In the genomic region with DNA sequence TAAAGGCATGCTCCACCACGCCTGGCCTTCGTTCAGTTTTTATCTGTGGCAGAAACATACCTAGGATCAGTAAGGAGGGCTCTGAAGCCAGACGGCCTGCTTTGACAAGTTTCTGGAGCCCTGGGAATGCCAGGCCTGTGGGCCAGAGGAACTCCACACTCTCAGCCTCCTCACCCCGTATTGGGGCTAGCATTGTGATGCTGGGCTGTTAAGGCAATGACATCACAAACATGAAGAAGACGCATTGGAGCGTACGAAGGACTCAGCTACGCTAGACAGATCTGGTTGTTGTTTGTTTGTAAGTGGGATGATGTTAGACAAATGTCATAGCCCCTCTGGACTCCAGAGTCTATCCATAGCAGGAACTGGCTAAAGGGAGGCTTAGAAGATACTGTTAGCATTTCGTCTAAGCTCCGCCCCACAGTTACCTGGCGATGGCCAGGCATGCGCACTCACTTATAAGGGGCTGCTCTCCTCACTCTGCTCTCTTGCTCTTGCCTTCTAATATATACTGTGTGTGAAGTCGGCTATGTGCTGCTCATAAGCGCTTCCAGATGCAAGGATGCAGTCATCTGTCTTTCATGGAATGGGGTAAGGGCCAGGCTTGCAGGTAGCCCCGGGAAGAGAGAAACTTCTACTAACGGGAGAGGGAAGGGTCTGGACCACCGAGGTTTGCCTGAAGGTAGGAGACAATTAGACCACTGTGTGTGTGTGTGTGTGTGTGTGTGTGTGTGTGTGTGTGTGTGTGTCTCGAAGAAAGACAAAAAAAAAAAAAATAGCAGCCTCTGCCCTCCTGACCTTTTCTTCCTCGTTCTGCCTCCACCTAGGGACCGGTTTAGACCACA, we compare ENCODE assay signal across 17 mouse cellular contexts. TPM values are rescaled to one million over a fixed set of nuclear protein-coding genes. Genes with fewer than 3 reads are reported as not detected.
A peak's percentile ranks its signal among the peaks of the same experiment; 100 is the strongest.
DNase-seq lines count a peak whose midpoint lies in the region; ATAC-seq and TF ChIP-seq lines count a peak whose summit lies in the region.
"Had no signal": no experiment of that assay in that cellular context is flagged by ENCODE, and none has a peak within 500 bp of the region (broad histone marks: within the 10 kb centered on the region; RNA-seq: fewer than 3 reads in every experiment).

No protein-coding gene starts in this region.

- no peak overlapping the region for H3K4me3 ChIP-seq in intestine, embryonic 15.5 days (replicated peaks)
- no peak overlapping the region for H3K4me3 ChIP-seq in intestine, postnatal 0 days (ENCODE audit: low read depth, low read length)
- peak overlapping the region; percentile 37 for H3K4me3 ChIP-seq in E14TG2a.4 (replicated peaks; ENCODE audit: low read length)
- no peak overlapping the region for H3K4me3 ChIP-seq in intestine, embryonic 16.5 days (ENCODE audit: low read length)
- H3K4me3 ChIP-seq: embryonic facial prominence, embryonic 15.5 days; heart, embryonic 10.5 days; liver, embryonic 15.5 days had no signal

- H3K9me3 ChIP-seq in intestine, embryonic 15.5 days, result no peaks in the 10 kb centered on the region
- no peaks in the 10 kb centered on the region for H3K9me3 ChIP-seq in intestine, postnatal 0 days (ENCODE audit: control insufficient read depth)
- no peaks in the 10 kb centered on the region for H3K9me3 ChIP-seq in E14TG2a.4 (ENCODE audit: low read length)
- no peaks in the 10 kb centered on the region for H3K9me3 ChIP-seq in intestine, embryonic 16.5 days (ENCODE audit: control insufficient read depth, low read length)
- H3K9me3 ChIP-seq: embryonic facial prominence, embryonic 15.5 days; heart, embryonic 10.5 days; liver, embryonic 15.5 days had no signal

- H3K36me3 ChIP-seq in intestine, embryonic 15.5 days, result no peaks in the 10 kb centered on the region
- no peaks in the 10 kb centered on the region for H3K36me3 ChIP-seq in intestine, postnatal 0 days (ENCODE audit: control insufficient read depth, insufficient read depth)
- no peaks in the 10 kb centered on the region for H3K36me3 ChIP-seq in E14TG2a.4 (ENCODE audit: insufficient read depth, low read length)
- no peaks in the 10 kb centered on the region for H3K36me3 ChIP-seq in intestine, embryonic 16.5 days (ENCODE audit: control insufficient read depth, insufficient read depth, low read length)
- H3K36me3 ChIP-seq: embryonic facial prominence, embryonic 15.5 days; heart, embryonic 10.5 days; liver, embryonic 15.5 days had no signal

- no peak overlapping the region for H3K27ac ChIP-seq in intestine, embryonic 15.5 days
- no peak overlapping the region for H3K27ac ChIP-seq in intestine, postnatal 0 days (ENCODE audit: low read depth, low read length)
- H3K27ac ChIP-seq in intestine, embryonic 16.5 days (ENCODE audit: low read length), result no peak overlapping the region
- H3K27ac ChIP-seq: embryonic facial prominence, embryonic 15.5 days; heart, embryonic 10.5 days; hindbrain, postnatal 0 days; liver, embryonic 15.5 days had no signal

- H3K4me2 ChIP-seq in intestine, embryonic 15.5 days (replicated peaks), result 0 out of 2 replicates have a peak overlapping the region, but pooled peaks have one; percentile 11
- no peak overlapping the region for H3K4me2 ChIP-seq in intestine, postnatal 0 days (replicated peaks; ENCODE audit: low read depth)
- H3K4me2 ChIP-seq in intestine, embryonic 16.5 days (ENCODE audit: low read depth, low read length), result 0 out of 2 replicates have a peak overlapping the region, but pooled peaks have one; percentile 19
- H3K4me2 ChIP-seq: embryonic facial prominence, embryonic 15.5 days; liver, embryonic 15.5 days had no signal

- no peak for TF ChIP-seq CTCF in intestine, postnatal 0 days (IDR thresholded peaks at IDR 0.05; ENCODE audit: low read depth)
- no peak for TF ChIP-seq CTCF in E14TG2a.4 (conservative IDR thresholded peaks at IDR 0.05; ENCODE audit: low read length)

- 51% methylated on average over 20 of the region's 20 CpGs for WGBS in intestine, embryonic 15.5 days
- 58% methylated on average over 19 of the region's 20 CpGs for WGBS in intestine, postnatal 0 days
- WGBS in intestine, embryonic 16.5 days, result 56% methylated on average over 19 of the region's 20 CpGs

- no peaks in the 10 kb centered on the region for H3K27me3 ChIP-seq in intestine, embryonic 15.5 days (replicated peaks)
- H3K27me3 ChIP-seq in intestine, postnatal 0 days (replicated peaks; ENCODE audit: control insufficient read depth, insufficient read depth, low read length), result no peaks in the 10 kb centered on the region
- no peaks in the 10 kb centered on the region for H3K27me3 ChIP-seq in E14TG2a.4 (ENCODE audit: insufficient read depth, low read length)
- no peaks in the 10 kb centered on the region for H3K27me3 ChIP-seq in intestine, embryonic 16.5 days (replicated peaks; ENCODE audit: control insufficient read depth, insufficient read depth, low read length)
- H3K27me3 ChIP-seq: embryonic facial prominence, embryonic 15.5 days; liver, embryonic 15.5 days had no signal

- H3K4me1 ChIP-seq in intestine, embryonic 15.5 days (replicated peaks), result no peaks in the 10 kb centered on the region
- H3K4me1 ChIP-seq in intestine, postnatal 0 days (replicated peaks; ENCODE audit: control insufficient read depth, insufficient read depth, low read length), result no peaks in the 10 kb centered on the region; the same call in 1 of the 2 replicates
- peaks cover 64% of the 10 kb centered on the region for H3K4me1 ChIP-seq in E14TG2a.4 (replicated peaks; ENCODE audit: low read depth, low read length)
- H3K4me1 ChIP-seq in intestine, embryonic 16.5 days (ENCODE audit: control insufficient read depth, insufficient read depth, low read length), result 0 out of 2 replicates have a peak, but pooled peaks cover 6% of the 10 kb centered on the region
- H3K4me1 ChIP-seq: liver, embryonic 15.5 days had no signal

- H3K9ac ChIP-seq in intestine, embryonic 15.5 days, result no peak overlapping the region
- H3K9ac ChIP-seq in intestine, postnatal 0 days (ENCODE audit: low read depth, low read length), result no peak overlapping the region
- 0 out of 2 replicates have a peak overlapping the region, but pooled peaks have one; percentile 37 for H3K9ac ChIP-seq in intestine, embryonic 16.5 days (ENCODE audit: low read depth, low read length)
- H3K9ac ChIP-seq: embryonic facial prominence, embryonic 15.5 days; liver, embryonic 15.5 days had no signal

- ATAC-seq in intestine, embryonic 15.5 days, result no peak
- ATAC-seq in intestine, postnatal 0 days, result no peak
- ATAC-seq in intestine, embryonic 16.5 days, result peak; percentile 32; the same call in 1 of the 2 replicates
- ATAC-seq in frontal cortex, adult (ENCODE audit: low TSS enrichment), result no peak
- ATAC-seq: hindbrain, postnatal 0 days had no signal

- peak; percentile 51 for DNase-seq in embryo, embryonic 10.5 days (ENCODE audit: low spot score)
- DNase-seq in adrenal gland, postnatal 25 days, result no peak
- no peak for DNase-seq in adrenal gland, adult 18-20 months (ENCODE audit: low spot score in 2 of 2)
- DNase-seq: cerebellum, postnatal 14 days; heart, postnatal 14 days; layer of hippocampus, postnatal 36 days; left cerebral cortex, postnatal 4 days; lung, postnatal 36 days had no signal

RNA-seq across cellular contexts. Expression of a gene that starts 38.2 kb away (rescaled TPM):
- 79.9 and 82.9 TPM in 2 replicates for polyA plus RNA-seq in intestine, embryonic 15.5 days (2015; fragmentation: Nextera tagmentation; extraction: Ambion mirVana)
- 87.7 and 92.6 TPM in 2 replicates for polyA plus RNA-seq in intestine, postnatal 0 days (2015; fragmentation: Nextera tagmentation; extraction: Ambion mirVana)
- 27.0 and 59.0 TPM in 2 replicates for polyA plus RNA-seq in intestine, embryonic 16.5 days (2015; fragmentation: Nextera tagmentation; extraction: Ambion mirVana)
- total RNA-seq in adrenal gland, postnatal 25 days (2021), result 164 and 181 TPM in 2 replicates
- 100 to 1,000 TPM; 152 to 163 TPM for total RNA-seq in adrenal gland, adult 18-20 months (2021)
